Mouse (Mus musculus): ENCODE measurements around the gene Rgmb. TPM values are rescaled to one million over a fixed set of nuclear protein-coding genes. Genes with fewer than 3 reads are reported as not detected.
A peak's percentile ranks its signal among the peaks of the same experiment; 100 is the strongest.

Gene Rgmb
- 50.8 and 58.5 TPM in 2 replicates for polyA plus RNA-seq (2015; fragmentation: Nextera tagmentation; extraction: Ambion mirVana)

DNA sequence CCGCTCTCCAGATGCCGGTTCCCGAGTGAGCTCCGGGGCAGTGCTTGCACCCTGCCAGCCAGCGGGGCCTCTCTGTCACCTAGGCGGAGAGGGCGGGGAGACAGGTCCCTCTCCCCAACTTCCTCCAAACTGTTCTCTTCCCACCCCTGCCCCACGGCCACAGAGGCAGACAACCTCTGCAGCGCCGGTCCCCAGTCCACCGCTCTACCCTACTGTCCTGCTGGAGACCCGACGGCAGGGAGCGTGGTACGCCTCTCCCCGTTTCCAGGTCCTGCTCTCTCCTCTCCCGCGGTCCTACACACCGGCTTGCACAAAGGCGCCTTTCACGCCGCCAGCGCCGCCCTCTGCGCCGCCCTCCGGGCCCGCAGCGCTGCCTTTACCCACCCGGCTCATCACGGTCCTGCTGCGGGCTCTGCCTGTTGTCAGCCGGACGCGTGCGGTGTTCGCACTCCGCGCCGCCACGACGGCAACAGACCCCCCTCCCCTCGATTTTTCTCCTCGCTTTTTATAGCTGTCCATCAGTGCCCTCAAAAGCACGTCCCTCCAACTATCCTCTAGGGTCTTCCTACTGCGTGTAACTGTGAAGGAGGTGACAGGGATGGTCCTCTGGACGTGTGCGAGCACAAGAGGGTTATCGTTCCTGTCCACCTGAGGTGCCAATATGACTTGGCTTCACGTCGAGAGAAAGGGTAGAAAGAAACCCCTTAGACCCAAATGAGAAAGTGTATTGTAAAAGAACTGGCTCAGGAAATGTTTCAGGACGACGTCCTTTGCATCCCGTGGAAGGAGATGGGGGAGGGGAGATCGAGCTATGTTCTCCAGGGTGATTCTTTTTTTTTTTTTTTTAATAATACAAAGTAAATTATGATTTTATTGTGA, at the start of gene Rgmb:
Gene Rgmb (minus strand): TSS at position 274 of the 879 bp plus-strand sequence.
- WGBS, result 1% methylated on average over 48 of the region's 55 CpGs
- Histone ChIP-seq H3K9me3 (ENCODE audit: control insufficient read depth, low read length) (no peaks in the 10 kb centered on the region), H3K4me2 (ENCODE audit: low read length) (peak within 1 kb of the TSS; percentile 90), H3K4me1 (ENCODE audit: control insufficient read depth, insufficient read depth, low read depth, low read length) (peaks cover 8% of the 10 kb centered on the region), H3K27me3 (replicated peaks; ENCODE audit: control insufficient read depth, insufficient read depth, low read length) (no peaks in the 10 kb centered on the region), H3K9ac (ENCODE audit: low read depth, low read length) (peak within 1 kb of the TSS; percentile 84), H3K4me3 (ENCODE audit: low read length) (peak within 1 kb of the TSS; percentile 73), H3K36me3 (ENCODE audit: control insufficient read depth, insufficient read depth, low read length) (no peaks in the 10 kb centered on the region), H3K27ac (ENCODE audit: low read depth, low read length) (peak within 1 kb of the TSS; percentile 91)
- ATAC-seq, result peak; percentile 12

GRCm38 (mm10) chr17:15874765-15875164, 43.9 kb upstream of the Rgmb start:
- no peaks in the 10 kb centered on the region for H3K36me3 ChIP-seq (ENCODE audit: control insufficient read depth, insufficient read depth, low read length)
- no peaks in the 10 kb centered on the region for H3K4me1 ChIP-seq (ENCODE audit: control insufficient read depth, insufficient read depth, low read depth, low read length)
- no peak for ATAC-seq
- H3K27me3 ChIP-seq (replicated peaks; ENCODE audit: control insufficient read depth, insufficient read depth, low read length), result no peaks in the 10 kb centered on the region
- H3K9me3 ChIP-seq (ENCODE audit: control insufficient read depth, low read length), result no peaks in the 10 kb centered on the region
- H3K4me3 ChIP-seq (ENCODE audit: low read length), result no peak overlapping the region
- 80% methylated on average over 6 of the region's 6 CpGs for WGBS
- H3K9ac ChIP-seq (ENCODE audit: low read depth, low read length), result no peak overlapping the region
- H3K4me2 ChIP-seq (ENCODE audit: low read length), result no peak overlapping the region
- H3K27ac ChIP-seq (ENCODE audit: low read depth, low read length), result no peak overlapping the region

GRCm38 (mm10) chr17:15872093-15872492, 41.3 kb upstream of the Rgmb start:
- ATAC-seq, result no peak
- H3K4me1 ChIP-seq (ENCODE audit: control insufficient read depth, insufficient read depth, low read depth, low read length), result no peaks in the 10 kb centered on the region
- H3K4me3 ChIP-seq (ENCODE audit: low read length), result no peak overlapping the region
- no peak overlapping the region for H3K27ac ChIP-seq (ENCODE audit: low read depth, low read length)
- no peak overlapping the region for H3K9ac ChIP-seq (ENCODE audit: low read depth, low read length)
- H3K4me2 ChIP-seq (ENCODE audit: low read length), result no peak overlapping the region
- no peaks in the 10 kb centered on the region for H3K9me3 ChIP-seq (ENCODE audit: control insufficient read depth, low read length)
- H3K36me3 ChIP-seq (ENCODE audit: control insufficient read depth, insufficient read depth, low read length), result no peaks in the 10 kb centered on the region
- no peaks in the 10 kb centered on the region for H3K27me3 ChIP-seq (replicated peaks; ENCODE audit: control insufficient read depth, insufficient read depth, low read length)

DNA sequence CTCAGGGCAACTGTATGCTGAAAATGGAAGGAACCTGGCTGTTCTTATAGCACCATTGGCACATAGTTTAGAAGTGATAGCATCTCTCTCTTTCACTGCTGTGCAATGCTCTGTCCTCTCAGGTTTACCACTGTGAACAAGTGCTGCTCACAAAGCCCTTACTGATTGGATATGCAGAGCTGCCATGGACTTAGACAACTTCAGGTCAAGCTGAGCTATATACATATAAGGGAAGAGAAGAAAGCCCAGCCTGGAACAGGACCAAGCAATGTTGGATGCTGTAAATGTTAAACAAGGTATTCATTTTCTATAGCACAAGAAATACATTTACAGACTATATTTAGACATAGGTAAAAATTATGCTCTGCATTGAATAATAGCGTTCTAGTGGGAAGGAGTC, 34.4 kb upstream of the Rgmb start:
- Histone ChIP-seq H3K4me2 (ENCODE audit: low read length) (no peak overlapping the region), H3K9ac (ENCODE audit: low read depth, low read length) (no peak overlapping the region), H3K9me3 (ENCODE audit: control insufficient read depth, low read length) (no peaks in the 10 kb centered on the region), H3K4me3 (ENCODE audit: low read length) (no peak overlapping the region), H3K4me1 (ENCODE audit: control insufficient read depth, insufficient read depth, low read depth, low read length) (no peaks in the 10 kb centered on the region), H3K27ac (ENCODE audit: low read depth, low read length) (no peak overlapping the region), H3K36me3 (ENCODE audit: control insufficient read depth, insufficient read depth, low read length) (no peaks in the 10 kb centered on the region), H3K27me3 (replicated peaks; ENCODE audit: control insufficient read depth, insufficient read depth, low read length) (no peaks in the 10 kb centered on the region)
- no peak for ATAC-seq
- WGBS, result 93% methylated on average over 1 of the region's 1 CpGs

GRCm38 (mm10) chr17:15862355-15862754, 31.5 kb upstream of the Rgmb start:
- no peaks in the 10 kb centered on the region for H3K36me3 ChIP-seq (ENCODE audit: control insufficient read depth, insufficient read depth, low read length)
- H3K9me3 ChIP-seq (ENCODE audit: control insufficient read depth, low read length), result no peaks in the 10 kb centered on the region
- no peak overlapping the region for H3K9ac ChIP-seq (ENCODE audit: low read depth, low read length)
- H3K4me1 ChIP-seq (ENCODE audit: control insufficient read depth, insufficient read depth, low read depth, low read length), result no peaks in the 10 kb centered on the region
- no peak overlapping the region for H3K27ac ChIP-seq (ENCODE audit: low read depth, low read length)
- H3K4me2 ChIP-seq (ENCODE audit: low read length), result no peak overlapping the region
- H3K4me3 ChIP-seq (ENCODE audit: low read length), result no peak overlapping the region
- no peaks in the 10 kb centered on the region for H3K27me3 ChIP-seq (replicated peaks; ENCODE audit: control insufficient read depth, insufficient read depth, low read length)
- ATAC-seq, result no peak
- WGBS, result 67% methylated on average over 4 of the region's 4 CpGs

DNA sequence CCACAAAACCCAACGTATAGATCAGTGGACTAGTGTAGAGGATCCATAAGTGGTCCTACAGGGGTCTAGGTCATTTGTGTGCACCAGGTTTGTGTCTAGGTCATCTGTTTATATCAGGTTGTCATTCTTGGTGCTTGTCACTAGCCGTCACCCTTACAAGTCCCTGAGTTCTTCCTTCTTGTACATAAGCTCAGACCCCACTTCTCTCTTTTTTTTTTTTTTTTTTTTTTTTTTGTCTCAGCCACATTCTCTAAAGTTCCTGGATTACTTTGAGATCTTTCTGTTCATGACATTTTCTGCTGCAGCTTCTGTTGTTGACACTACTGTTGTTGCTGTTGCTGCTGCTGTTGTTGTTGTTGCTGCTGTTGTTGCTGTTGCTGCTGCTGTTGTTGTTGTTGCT, 22.3 kb upstream of the Rgmb start:
- Histone ChIP-seq H3K4me1 (ENCODE audit: control insufficient read depth, insufficient read depth, low read depth, low read length) (no peaks in the 10 kb centered on the region), H3K36me3 (ENCODE audit: control insufficient read depth, insufficient read depth, low read length) (no peaks in the 10 kb centered on the region), H3K9me3 (ENCODE audit: control insufficient read depth, low read length) (no peaks in the 10 kb centered on the region), H3K27ac (ENCODE audit: low read depth, low read length) (no peak overlapping the region), H3K9ac (ENCODE audit: low read depth, low read length) (no peak overlapping the region), H3K4me3 (ENCODE audit: low read length) (no peak overlapping the region), H3K4me2 (ENCODE audit: low read length) (no peak overlapping the region), H3K27me3 (replicated peaks; ENCODE audit: control insufficient read depth, insufficient read depth, low read length) (no peaks in the 10 kb centered on the region)
- ATAC-seq, result no peak
- 73% methylated on average over 2 of the region's 2 CpGs for WGBS

GRCm38 (mm10) chr17:15850544-15850943, 19.7 kb upstream of the Rgmb start:
- Histone ChIP-seq H3K4me3 (ENCODE audit: low read length) (no peak overlapping the region), H3K9ac (ENCODE audit: low read depth, low read length) (no peak overlapping the region), H3K4me1 (ENCODE audit: control insufficient read depth, insufficient read depth, low read depth, low read length) (no peaks in the 10 kb centered on the region), H3K36me3 (ENCODE audit: control insufficient read depth, insufficient read depth, low read length) (no peaks in the 10 kb centered on the region), H3K4me2 (ENCODE audit: low read length) (no peak overlapping the region), H3K27me3 (replicated peaks; ENCODE audit: control insufficient read depth, insufficient read depth, low read length) (no peaks in the 10 kb centered on the region), H3K27ac (ENCODE audit: low read depth, low read length) (no peak overlapping the region), H3K9me3 (ENCODE audit: control insufficient read depth, low read length) (no peaks in the 10 kb centered on the region)
- ATAC-seq, result no peak
- 68% methylated on average over 3 of the region's 3 CpGs for WGBS

GRCm38 (mm10) chr17:15841425-15841824, 10.6 kb upstream of the Rgmb start:
- Histone ChIP-seq H3K27ac (ENCODE audit: low read depth, low read length) (no peak overlapping the region), H3K4me1 (ENCODE audit: control insufficient read depth, insufficient read depth, low read depth, low read length) (no peaks in the 10 kb centered on the region), H3K4me2 (ENCODE audit: low read length) (no peak overlapping the region), H3K9me3 (ENCODE audit: control insufficient read depth, low read length) (no peaks in the 10 kb centered on the region), H3K4me3 (ENCODE audit: low read length) (no peak overlapping the region), H3K36me3 (ENCODE audit: control insufficient read depth, insufficient read depth, low read length) (no peaks in the 10 kb centered on the region), H3K9ac (ENCODE audit: low read depth, low read length) (no peak overlapping the region), H3K27me3 (replicated peaks; ENCODE audit: control insufficient read depth, insufficient read depth, low read length) (no peaks in the 10 kb centered on the region)
- WGBS, result 77% methylated on average over 2 of the region's 2 CpGs
- ATAC-seq, result no peak

- Histone ChIP-seq H3K4me1 (ENCODE audit: control insufficient read depth, insufficient read depth, low read depth, low read length) (peaks cover 6% of the 10 kb centered on the region), H3K36me3 (ENCODE audit: control insufficient read depth, insufficient read depth, low read length) (no peaks in the 10 kb centered on the region), H3K4me3 (ENCODE audit: low read length) (no peak overlapping the region), H3K4me2 (ENCODE audit: low read length) (no peak overlapping the region), H3K9me3 (ENCODE audit: control insufficient read depth, low read length) (no peaks in the 10 kb centered on the region), H3K27ac (ENCODE audit: low read depth, low read length) (no peak overlapping the region), H3K27me3 (replicated peaks; ENCODE audit: control insufficient read depth, insufficient read depth, low read length) (no peaks in the 10 kb centered on the region), H3K9ac (ENCODE audit: low read depth, low read length) (no peak overlapping the region)
- 14% methylated on average over 5 of the region's 5 CpGs for WGBS
- ATAC-seq, result no peak
Observed at GRCm38 (mm10) chr17:15832398-15832797, 1.6 kb upstream of the Rgmb start.
